In genomic region chr4:99193810-99194582, GRCm38 (mm10) we compare ENCODE assay signal across 8 mouse cellular contexts. TPM values are rescaled to one million over a fixed set of nuclear protein-coding genes. Genes with fewer than 3 reads are reported as not detected.
DNase-seq lines count a peak whose midpoint lies in the region; ATAC-seq and TF ChIP-seq lines count a peak whose summit lies in the region.

TSS of gene Atg4c (plus strand) at chr4:99193934.

- peak within 1 kb of the TSS; percentile 94 for H3K27ac ChIP-seq in heart, embryonic 13.5 days (replicated peaks)
- peak within 1 kb of the TSS; percentile 96 for H3K27ac ChIP-seq in kidney, postnatal 0 days
- H3K27ac ChIP-seq in liver, embryonic 11.5 days (ENCODE audit: low read depth, low read length): peak within 1 kb of the TSS; percentile 90

- H3K4me3 ChIP-seq in heart, embryonic 13.5 days: peak within 1 kb of the TSS; percentile 77
- H3K4me3 ChIP-seq in kidney, postnatal 0 days (replicated peaks; ENCODE audit: low read depth, low read length): peak within 1 kb of the TSS; percentile 74
- H3K4me3 ChIP-seq in liver, embryonic 11.5 days (ENCODE audit: low read depth, low read length): peak within 1 kb of the TSS; percentile 77
- H3K4me3 ChIP-seq in myocyte: peak within 1 kb of the TSS; percentile 78

- ATAC-seq in heart, embryonic 13.5 days (ENCODE audit: extremely low read depth, insufficient number of reproducible peaks, low FRiP score, low TSS enrichment): peak; percentile 86
- ATAC-seq in kidney, postnatal 0 days (replicated peaks; ENCODE audit: low FRiP score, low read depth): peak; percentile 94
- peak; percentile 94 for ATAC-seq in liver, embryonic 11.5 days (replicated peaks; ENCODE audit: low FRiP score)

- no peak for TF ChIP-seq CTCF in kidney, postnatal 0 days (IDR thresholded peaks at IDR 0.05; ENCODE audit: low read depth)

- DNase-seq in CD4-positive, CD25-positive, alpha-beta regulatory T cell, adult 2 months (ENCODE audit: low read depth, low spot score): peak; percentile 79
- DNase-seq in c-Kit-negative CD71-positive TER-119-positive erythroid progenitor cells, embryonic 14.5 days (ENCODE audit: low read depth, low spot score): peak; percentile 33
- DNase-seq in fibroblast of lung, adult 2 months (ENCODE audit: low read depth): peak; percentile 77
- DNase-seq in kidney, postnatal 0 days (ENCODE audit: low spot score): peak; percentile 89
- peak; percentile 89 for DNase-seq in liver, embryonic 11.5 days (ENCODE audit: low spot score)
- peak; percentile 68 to 87 for DNase-seq in spleen, postnatal 4 days (ENCODE audit: low spot score in 2 of 2)

- peaks cover 15% of the 10 kb centered on the region; the same call in 1 of the 2 replicates for H3K4me1 ChIP-seq in heart, embryonic 13.5 days
- 0 out of 2 replicates have a peak, but pooled peaks cover 4% of the 10 kb centered on the region for H3K4me1 ChIP-seq in kidney, postnatal 0 days (replicated peaks; ENCODE audit: insufficient read depth, low read length)
- peaks cover 3% of the 10 kb centered on the region; the same call in 1 of the 2 replicates for H3K4me1 ChIP-seq in liver, embryonic 11.5 days (replicated peaks; ENCODE audit: control insufficient read depth, insufficient read depth, low read length)

- H3K9me3 ChIP-seq in heart, embryonic 13.5 days: no peaks in the 10 kb centered on the region
- H3K9me3 ChIP-seq in kidney, postnatal 0 days (replicated peaks; ENCODE audit: low read length): no peaks in the 10 kb centered on the region
- no peaks in the 10 kb centered on the region for H3K9me3 ChIP-seq in liver, embryonic 11.5 days (ENCODE audit: control insufficient read depth, low read length)

- peak within 1 kb of the TSS; percentile 82 for H3K4me2 ChIP-seq in heart, embryonic 13.5 days
- peak within 1 kb of the TSS; percentile 69 for H3K4me2 ChIP-seq in kidney, postnatal 0 days (ENCODE audit: low read length)
- peak within 1 kb of the TSS; percentile 74 for H3K4me2 ChIP-seq in liver, embryonic 11.5 days
- peak within 1 kb of the TSS; percentile 92 for H3K4me2 ChIP-seq in myocyte (ENCODE audit: low read depth)

- peaks cover 4% of the 10 kb centered on the region for H3K79me2 ChIP-seq in myocyte (ENCODE audit: control insufficient read depth, insufficient read depth)

- no peaks in the 10 kb centered on the region for H3K27me3 ChIP-seq in heart, embryonic 13.5 days (replicated peaks)
- H3K27me3 ChIP-seq in kidney, postnatal 0 days (ENCODE audit: insufficient read depth, low read length): no peaks in the 10 kb centered on the region
- no peaks in the 10 kb centered on the region for H3K27me3 ChIP-seq in liver, embryonic 11.5 days (replicated peaks; ENCODE audit: control insufficient read depth, insufficient read depth, low read length)
- no peaks in the 10 kb centered on the region for H3K27me3 ChIP-seq in myocyte (ENCODE audit: control insufficient read depth, insufficient read depth, insufficient read length)

- peak; percentile 81 for TF ChIP-seq POLR2A in myocyte (IDR thresholded peaks at IDR 0.05; ENCODE audit: insufficient read length, low read depth)

- peak within 1 kb of the TSS; percentile 37 for H3ac ChIP-seq in myocyte (ENCODE audit: control insufficient read depth, insufficient read length)

- H3K9ac ChIP-seq in heart, embryonic 13.5 days: peak within 1 kb of the TSS; percentile 90
- H3K9ac ChIP-seq in kidney, postnatal 0 days (ENCODE audit: low read depth, low read length): peak within 1 kb of the TSS; percentile 84
- H3K9ac ChIP-seq in liver, embryonic 11.5 days (ENCODE audit: low read depth, low read length): peak within 1 kb of the TSS; percentile 90

- no peaks in the 10 kb centered on the region for H3K36me3 ChIP-seq in heart, embryonic 13.5 days
- no peaks in the 10 kb centered on the region for H3K36me3 ChIP-seq in kidney, postnatal 0 days (ENCODE audit: insufficient read depth, low read length)
- H3K36me3 ChIP-seq in liver, embryonic 11.5 days (ENCODE audit: control insufficient read depth, insufficient read depth, low read length): no peaks in the 10 kb centered on the region
- H3K36me3 ChIP-seq in myocyte (ENCODE audit: control insufficient read depth, insufficient read depth): no peaks in the 10 kb centered on the region

- WGBS in heart, embryonic 13.5 days: under 1% methylated on average over 50 of the region's 50 CpGs
- under 1% methylated on average over 50 of the region's 50 CpGs for WGBS in kidney, postnatal 0 days
- under 1% methylated on average over 50 of the region's 50 CpGs for WGBS in liver, embryonic 11.5 days

TF ChIP-seq in myocyte, 11 proteins besides CTCF, POLR2A, EP300 and RAD21:
- TF ChIP-seq MYOG (IDR thresholded peaks at IDR 0.05; ENCODE audit: control insufficient read depth in 1 of 3, insufficient read depth in 1 of 3, insufficient read length in 2 of 3, low read depth in 2 of 3): peak in 2 of 3 experiments; percentile 62 to 69
- TF ChIP-seq MYOD1 (IDR thresholded peaks at IDR 0.05; ENCODE audit: control insufficient read depth in 1 of 3, insufficient read length in 2 of 3, low read depth in 2 of 3): peak in 1 of 3 experiments; percentile 44
- no peak for TF ChIP-seq TCF3 (IDR thresholded peaks at IDR 0.05; ENCODE audit: insufficient read length, low read depth)
- no peak for TF ChIP-seq CEBPB (IDR thresholded peaks at IDR 0.05; ENCODE audit: insufficient read depth, poor library complexity, severe bottlenecking)
- TF ChIP-seq POLR2AphosphoS2 (IDR thresholded peaks at IDR 0.05; ENCODE audit: insufficient read length, low read depth): peak; percentile 85

RNA-seq across cellular contexts. Expression of gene Atg4c, which starts in this region (rescaled TPM):
- polyA plus RNA-seq in heart, embryonic 13.5 days (2015; fragmentation: Nextera tagmentation; extraction: Ambion mirVana): 8.4 and 8.5 TPM in 2 replicates
- 13.1 and 14.7 TPM in 2 replicates for polyA plus RNA-seq in kidney, postnatal 0 days (2015; fragmentation: Nextera tagmentation; extraction: Ambion mirVana)
- 8.7 and 11.7 TPM in 2 replicates for polyA plus RNA-seq in liver, embryonic 11.5 days (2014; fragmentation: Nextera tagmentation; extraction: Ambion mirVana)
- 3.5 TPM for polyA plus RNA-seq in myocyte (2012; fragmentation: generic; extraction: Trizol)

Comparison
In these comparisons a context has a peak if more than half of its experiments do, and no peak if none do; other contexts are left out.
1. Peak in every context shown above with its lines: DNase-seq, ATAC-seq, H3K4me3 ChIP-seq and H3K27ac ChIP-seq.
2. DNase-seq: peak in every context shown above with its lines; median percentile 89 in kidney, postnatal 0 days; 89 in liver, embryonic 11.5 days; 79 in CD4-positive, CD25-positive, alpha-beta regulatory T cell, adult 2 months; 78 in spleen, postnatal 4 days; 77 in fibroblast of lung, adult 2 months; 33 in c-Kit-negative CD71-positive TER-119-positive erythroid progenitor cells, embryonic 14.5 days.